Mouse (Mus musculus) myocyte (in vitro differentiated cells): ENCODE data around the gene Tnks1bp1.

Experiments
- POLR2A ChIP-seq: IDR thresholded peaks from one replicate; pipeline ENCODE4 v1.6.1; 2011; ENCODE audit warnings: low read depth, mild to moderate bottlenecking, control low read depth, moderate library complexity; ENCODE audit not compliant: insufficient read length
- POLR2AphosphoS2 ChIP-seq: IDR thresholded peaks from one replicate; pipeline ENCODE4 v1.6.1; 2011; ENCODE audit warnings: low read depth, control low read depth; ENCODE audit not compliant: insufficient read length

DNA sequence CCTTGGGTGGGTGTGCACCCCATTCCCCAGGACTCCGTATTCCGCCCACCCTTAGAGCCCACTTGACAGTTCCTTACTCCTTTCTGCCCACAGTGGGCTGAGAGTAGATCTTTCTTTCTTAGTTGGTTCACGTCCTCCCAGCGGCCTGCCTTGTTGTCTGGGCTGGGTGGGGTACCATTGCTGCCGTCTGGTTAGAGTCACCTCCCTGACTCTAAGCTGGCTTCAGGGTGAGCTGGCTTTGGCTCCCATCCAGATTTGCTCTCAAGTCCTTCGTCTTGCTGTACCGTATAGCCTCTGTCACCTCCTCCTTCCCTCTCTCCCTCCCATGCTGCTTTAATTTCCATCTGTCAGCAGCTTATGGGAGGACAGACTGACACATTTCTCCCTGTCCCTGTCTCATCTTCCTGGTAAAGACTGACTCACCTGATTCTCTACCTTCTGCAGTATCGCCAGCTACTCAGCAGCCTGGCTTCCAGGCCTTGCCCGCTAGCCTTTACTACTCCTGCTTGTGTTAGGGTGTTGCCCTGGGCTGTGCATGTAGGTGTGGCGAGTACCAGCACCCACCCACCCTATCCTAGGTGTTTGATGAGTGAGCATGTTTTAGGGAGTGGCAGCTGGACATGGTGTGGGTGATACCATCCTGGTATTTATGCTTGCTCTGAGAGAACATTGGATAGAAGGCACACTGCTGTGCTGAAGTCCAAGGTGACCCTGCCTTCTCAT lies 20.2 kb downstream of the Tnks1bp1 start:
- TF ChIP-seq POLR2A (no peak), POLR2AphosphoS2 (no peak)
